Mouse (Mus musculus): ENCODE data around the gene Mki67. TPM values are rescaled to one million over a fixed set of nuclear protein-coding genes. Genes with fewer than 3 reads are reported as not detected.
"Not testable (repeated sequence)": the region's sequence is repeated elsewhere in the genome, so short reads cannot be mapped to it uniquely, and the experiment has no call there.

The Mki67 gene
- polyA plus RNA-seq, 1 experiment from 2014 or later = 55.7 TPM

DNA sequence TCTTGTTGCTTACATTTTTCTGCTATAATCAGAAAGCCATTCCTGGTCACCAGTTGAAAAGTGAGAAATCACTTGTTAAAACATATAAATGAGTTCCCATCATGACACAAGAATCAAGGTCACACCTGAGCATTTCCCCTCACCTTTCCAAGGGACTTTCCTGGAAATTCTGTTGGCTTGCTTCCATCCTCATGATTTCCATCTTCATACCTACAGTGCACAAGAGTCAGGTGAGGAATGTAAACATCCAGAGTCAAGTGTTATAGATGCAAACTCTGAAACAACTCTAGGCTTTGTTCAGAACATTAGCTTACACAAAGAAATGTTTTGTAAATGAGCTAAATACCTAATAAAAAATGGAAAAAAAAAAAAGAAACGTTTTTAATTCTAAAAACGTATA is 5.5 kb downstream of the Mki67 start:
- Histone ChIP-seq H3K36me3 (ENCODE audit: control insufficient read depth, insufficient read depth, low read length) (peaks cover 52% of the 10 kb centered on the region), H3K9me3 (ENCODE audit: control insufficient read depth, low read length) (no peaks in the 10 kb centered on the region), H3K4me1 (replicated peaks; ENCODE audit: control insufficient read depth, insufficient read depth, low read length) (peaks cover 19% of the 10 kb centered on the region), H3K9ac (ENCODE audit: low read length) (no peak overlapping the region), H3K4me3 (ENCODE audit: low read depth, low read length) (no peak overlapping the region), H3K27ac (ENCODE audit: low read depth) (no peak overlapping the region), H3K27me3 (replicated peaks; ENCODE audit: control insufficient read depth, insufficient read depth, low read length) (no peaks in the 10 kb centered on the region), H3K4me2 (ENCODE audit: low read length) (no peak overlapping the region)
- ATAC-seq (replicated peaks; ENCODE audit: low FRiP score, low TSS enrichment, low read depth) = no peak
- no peak for DNase-seq (ENCODE audit: low spot score)
- WGBS = 68% methylated on average over 2 of the region's 2 CpGs

DNA sequence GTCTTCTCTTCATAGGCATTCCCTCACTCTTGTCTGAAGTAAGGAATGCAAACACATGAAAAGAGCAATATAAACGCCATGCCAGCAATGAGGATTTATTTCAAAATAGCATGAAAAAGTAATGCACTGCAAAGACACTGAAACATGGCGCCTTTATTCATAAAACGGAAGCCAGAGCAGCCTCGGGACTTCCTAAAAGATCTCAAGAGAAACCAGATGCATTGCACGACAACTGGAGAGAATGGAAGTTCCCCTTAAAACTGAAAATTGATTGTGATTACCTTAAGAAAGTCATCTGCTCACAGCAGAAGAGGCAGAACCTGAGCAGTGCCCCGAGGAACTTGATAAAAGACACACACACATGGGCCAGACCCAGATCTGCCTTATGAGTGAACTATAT is 10.4 kb downstream of the Mki67 start:
- no peak for DNase-seq (ENCODE audit: low spot score)
- H3K4me1 ChIP-seq (replicated peaks; ENCODE audit: control insufficient read depth, insufficient read depth, low read length) = no peaks in the 10 kb centered on the region
- no peak overlapping the region for H3K4me3 ChIP-seq (ENCODE audit: low read depth, low read length)
- WGBS = 73% methylated on average over 6 of the region's 6 CpGs
- no peaks in the 10 kb centered on the region for H3K27me3 ChIP-seq (replicated peaks; ENCODE audit: control insufficient read depth, insufficient read depth, low read length)
- ATAC-seq (replicated peaks; ENCODE audit: low FRiP score, low TSS enrichment, low read depth) = no peak
- peaks cover 100% of the 10 kb centered on the region for H3K36me3 ChIP-seq (ENCODE audit: control insufficient read depth, insufficient read depth, low read length)
- H3K27ac ChIP-seq (ENCODE audit: low read depth) = no peak overlapping the region
- H3K9me3 ChIP-seq (ENCODE audit: control insufficient read depth, low read length) = no peaks in the 10 kb centered on the region
- no peak overlapping the region for H3K4me2 ChIP-seq (ENCODE audit: low read length)
- H3K9ac ChIP-seq (ENCODE audit: low read length) = no peak overlapping the region

DNA sequence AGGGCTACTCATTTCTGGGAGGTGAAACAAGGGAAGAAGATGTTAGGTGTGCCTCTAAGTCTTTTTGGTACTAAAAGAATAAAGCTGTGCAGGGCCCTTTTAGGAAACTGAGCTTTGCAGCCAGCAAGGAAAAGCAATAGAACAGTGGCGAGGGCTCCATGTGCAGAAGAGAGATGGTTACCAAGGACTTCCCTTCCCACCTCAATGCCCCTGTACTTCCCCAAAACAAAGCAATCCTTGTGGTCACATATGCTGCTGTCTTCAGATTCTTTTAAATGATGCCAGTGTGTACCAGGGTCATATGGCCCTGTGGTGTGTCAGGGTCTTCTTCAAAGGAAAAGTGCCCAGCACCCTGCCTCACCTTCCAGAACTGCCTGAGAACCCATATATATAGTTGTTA is 11.1 kb downstream of the Mki67 start:
- H3K4me2 ChIP-seq (ENCODE audit: low read length) = no peak overlapping the region
- no peaks in the 10 kb centered on the region for H3K4me1 ChIP-seq (replicated peaks; ENCODE audit: control insufficient read depth, insufficient read depth, low read length)
- H3K9me3 ChIP-seq (ENCODE audit: control insufficient read depth, low read length) = no peaks in the 10 kb centered on the region
- no peaks in the 10 kb centered on the region for H3K27me3 ChIP-seq (replicated peaks; ENCODE audit: control insufficient read depth, insufficient read depth, low read length)
- H3K9ac ChIP-seq (ENCODE audit: low read length) = no peak overlapping the region
- ATAC-seq (replicated peaks; ENCODE audit: low FRiP score, low TSS enrichment, low read depth) (no peak), DNase-seq (ENCODE audit: low spot score) (no peak)
- H3K4me3 ChIP-seq (ENCODE audit: low read depth, low read length) = no peak overlapping the region
- 89% methylated on average over 1 of the region's 1 CpGs for WGBS
- peaks cover 100% of the 10 kb centered on the region for H3K36me3 ChIP-seq (ENCODE audit: control insufficient read depth, insufficient read depth, low read length)
- no peak overlapping the region for H3K27ac ChIP-seq (ENCODE audit: low read depth)

DNA sequence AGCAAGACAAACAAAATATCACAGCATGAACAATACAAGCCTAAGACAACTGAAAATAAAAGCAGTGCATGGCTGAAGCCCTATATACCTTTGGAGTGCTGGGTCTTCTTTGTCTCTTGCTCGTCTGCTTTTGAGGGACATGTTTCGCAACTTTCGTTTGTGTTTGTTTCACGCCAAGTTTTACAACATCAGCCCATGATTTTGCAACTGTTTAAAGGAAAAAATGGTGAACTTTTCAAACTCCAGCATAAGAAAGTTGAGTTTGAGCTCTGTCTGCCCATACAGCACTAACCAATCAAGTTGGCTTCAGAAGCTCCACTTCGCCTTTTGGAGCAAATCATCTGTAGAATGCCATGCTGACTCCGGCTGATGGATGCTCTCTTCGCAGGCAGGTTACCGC is 11.9 kb downstream of the Mki67 start:
- H3K4me2 ChIP-seq (ENCODE audit: low read length) = no peak overlapping the region
- no peak overlapping the region for H3K9ac ChIP-seq (ENCODE audit: low read length)
- no peak overlapping the region for H3K4me3 ChIP-seq (ENCODE audit: low read depth, low read length)
- no peaks in the 10 kb centered on the region for H3K27me3 ChIP-seq (replicated peaks; ENCODE audit: control insufficient read depth, insufficient read depth, low read length)
- WGBS = 92% methylated on average over 8 of the region's 8 CpGs
- H3K9me3 ChIP-seq (ENCODE audit: control insufficient read depth, low read length) = no peaks in the 10 kb centered on the region
- H3K36me3 ChIP-seq (ENCODE audit: control insufficient read depth, insufficient read depth, low read length) = peaks cover 100% of the 10 kb centered on the region
- ATAC-seq (replicated peaks; ENCODE audit: low FRiP score, low TSS enrichment, low read depth) = no peak
- H3K4me1 ChIP-seq (replicated peaks; ENCODE audit: control insufficient read depth, insufficient read depth, low read length) = no peaks in the 10 kb centered on the region
- no peak overlapping the region for H3K27ac ChIP-seq (ENCODE audit: low read depth)
- no peak for DNase-seq (ENCODE audit: low spot score)

DNA sequence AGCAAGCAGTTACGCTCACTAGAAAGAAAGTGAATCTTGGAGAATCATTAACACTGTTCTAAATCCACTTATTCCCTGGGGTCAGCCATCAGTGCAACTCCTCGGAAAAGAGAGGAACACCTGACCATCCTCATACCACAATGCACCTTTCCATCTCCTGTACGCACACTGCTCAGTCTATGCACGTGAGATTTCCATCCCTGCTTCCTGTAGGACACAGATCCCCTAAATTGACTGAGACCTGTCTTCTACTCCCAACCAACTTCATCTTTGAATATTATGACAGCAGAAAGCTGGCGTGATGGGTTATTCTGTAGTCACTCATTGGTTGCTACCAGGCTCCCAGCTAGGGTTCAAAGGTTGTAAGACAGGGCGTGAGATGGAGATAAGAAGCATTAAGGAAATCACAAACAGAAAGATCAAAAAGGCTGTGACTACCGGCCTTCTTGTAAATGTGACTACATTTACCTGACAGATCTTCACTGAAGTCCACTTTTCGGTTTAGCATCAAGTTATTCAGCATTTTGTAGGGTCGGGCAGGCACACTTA is 12.5 kb downstream of the Mki67 start:
- no peak overlapping the region for H3K27ac ChIP-seq (ENCODE audit: low read depth)
- ATAC-seq (replicated peaks; ENCODE audit: low FRiP score, low TSS enrichment, low read depth) = no peak
- H3K36me3 ChIP-seq (ENCODE audit: control insufficient read depth, insufficient read depth, low read length) = peaks cover 100% of the 10 kb centered on the region

DNA sequence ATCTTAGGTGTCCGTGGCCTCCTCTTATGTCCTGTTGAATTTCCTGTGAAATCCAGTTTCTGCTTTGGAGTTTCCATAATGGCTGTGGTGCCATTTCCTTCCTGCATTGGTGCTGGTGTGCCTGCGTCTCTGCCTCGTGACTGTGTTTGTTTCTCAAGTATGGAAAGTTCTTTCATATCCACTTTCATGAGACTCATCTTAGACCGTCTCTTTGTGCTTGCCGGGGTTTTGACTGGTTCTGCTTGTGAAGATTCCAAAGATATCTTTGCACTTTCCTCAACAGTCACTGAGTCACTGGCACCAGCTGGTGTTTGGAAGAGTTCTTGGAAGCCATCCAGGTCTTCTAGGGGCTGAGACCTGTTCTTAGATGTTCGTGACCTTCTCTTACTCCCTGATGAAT is 16.8 kb downstream of the Mki67 start:
- not testable (repeated sequence) for H3K4me3 ChIP-seq (ENCODE audit: low read depth, low read length); H3K27me3 ChIP-seq (replicated peaks; ENCODE audit: control insufficient read depth, insufficient read depth, low read length); H3K9ac ChIP-seq (ENCODE audit: low read length); H3K4me1 ChIP-seq (replicated peaks; ENCODE audit: control insufficient read depth, insufficient read depth, low read length); ATAC-seq (replicated peaks; ENCODE audit: low FRiP score, low TSS enrichment, low read depth); H3K4me2 ChIP-seq (ENCODE audit: low read length); H3K9me3 ChIP-seq (ENCODE audit: control insufficient read depth, low read length); DNase-seq (ENCODE audit: low spot score); H3K27ac ChIP-seq (ENCODE audit: low read depth)
- H3K36me3 ChIP-seq (ENCODE audit: control insufficient read depth, insufficient read depth, low read length) = peaks cover 100% of the 10 kb centered on the region
- 58% methylated on average over 6 of the region's 6 CpGs for WGBS

More for the DNA sequence above, 12.5 kb downstream of the Mki67 start:
- H3K9me3 ChIP-seq (ENCODE audit: control insufficient read depth, low read length) = no peaks in the 10 kb centered on the region
- H3K4me2 ChIP-seq (ENCODE audit: low read length) = no peak overlapping the region
- no peak overlapping the region for H3K9ac ChIP-seq (ENCODE audit: low read length)
- H3K27me3 ChIP-seq (replicated peaks; ENCODE audit: control insufficient read depth, insufficient read depth, low read length) = no peaks in the 10 kb centered on the region
- no peak overlapping the region for H3K4me3 ChIP-seq (ENCODE audit: low read depth, low read length)
- DNase-seq (ENCODE audit: low spot score) = no peak
- WGBS = 82% methylated on average over 9 of the region's 9 CpGs
- no peaks in the 10 kb centered on the region for H3K4me1 ChIP-seq (replicated peaks; ENCODE audit: control insufficient read depth, insufficient read depth, low read length)

DNA sequence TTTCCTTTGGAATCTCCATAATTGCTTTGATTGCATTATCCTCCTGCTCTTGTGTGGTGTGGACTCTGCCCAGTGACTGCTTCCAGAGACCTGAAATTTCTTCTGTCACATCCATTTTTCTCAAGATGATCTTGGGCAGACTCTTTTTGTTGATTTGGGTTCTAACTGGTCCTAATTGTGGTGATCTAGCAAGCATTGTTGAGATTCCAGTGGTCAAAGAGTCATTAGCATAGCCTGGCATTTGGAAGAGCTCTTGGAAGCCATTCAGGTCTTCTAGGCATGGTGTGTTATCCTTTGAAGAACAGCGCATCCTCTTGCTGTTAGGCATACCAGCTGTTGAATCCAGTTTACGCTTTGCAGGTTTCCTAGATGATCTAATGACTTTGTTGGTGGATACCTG is 17.8 kb downstream of the Mki67 start:
- ATAC-seq (replicated peaks; ENCODE audit: low FRiP score, low TSS enrichment, low read depth) (no peak), DNase-seq (ENCODE audit: low spot score) (no peak)
- H3K9me3 ChIP-seq (ENCODE audit: control insufficient read depth, low read length) = no peaks in the 10 kb centered on the region
- H3K4me3 ChIP-seq (ENCODE audit: low read depth, low read length) = no peak overlapping the region
- 0 out of 2 replicates have a peak, but pooled peaks cover 5% of the 10 kb centered on the region for H3K4me1 ChIP-seq (replicated peaks; ENCODE audit: control insufficient read depth, insufficient read depth, low read length)
- WGBS = 97% methylated on average over 2 of the region's 2 CpGs
- peaks cover 100% of the 10 kb centered on the region for H3K36me3 ChIP-seq (ENCODE audit: control insufficient read depth, insufficient read depth, low read length)
- H3K9ac ChIP-seq (ENCODE audit: low read length) = no peak overlapping the region
- no peaks in the 10 kb centered on the region for H3K27me3 ChIP-seq (replicated peaks; ENCODE audit: control insufficient read depth, insufficient read depth, low read length)
- no peak overlapping the region for H3K27ac ChIP-seq (ENCODE audit: low read depth)
- H3K4me2 ChIP-seq (ENCODE audit: low read length) = no peak overlapping the region

DNA sequence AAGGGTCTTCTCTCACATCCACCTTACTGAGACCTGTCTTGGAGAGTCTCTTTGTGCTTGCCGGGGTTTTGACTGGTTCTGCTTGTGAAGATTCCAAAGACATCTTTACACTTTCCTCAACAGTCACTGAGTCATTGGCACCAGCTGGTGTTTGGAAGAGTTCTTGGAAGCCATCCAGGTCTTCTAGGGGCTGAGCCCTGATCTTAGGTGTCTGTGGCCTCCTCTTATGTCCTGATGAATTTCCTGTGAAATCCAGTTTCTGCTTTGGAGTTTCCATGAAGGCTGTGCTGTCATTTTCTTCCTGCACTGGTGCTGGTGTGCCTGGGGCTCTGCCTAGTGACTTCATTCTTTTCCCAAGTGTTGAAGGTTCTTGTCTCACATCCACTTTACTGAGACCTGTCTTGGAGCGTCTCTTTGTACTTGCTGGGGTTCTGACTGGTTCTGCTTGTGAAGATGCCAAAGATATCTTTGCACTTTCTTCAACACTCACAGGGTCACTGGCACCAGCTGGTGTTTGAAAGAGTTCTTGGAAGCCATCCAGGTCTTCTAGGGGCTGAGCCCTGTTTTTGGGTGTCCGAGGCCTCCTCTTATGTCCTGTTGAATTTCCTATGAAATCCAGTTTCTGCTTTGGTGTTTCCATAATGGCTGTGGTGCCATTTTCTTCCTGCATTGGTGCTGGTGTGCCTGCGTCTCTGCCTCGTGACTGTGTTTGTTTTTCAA is 19.0 kb downstream of the Mki67 start:
- ATAC-seq (replicated peaks; ENCODE audit: low FRiP score, low TSS enrichment, low read depth); H3K9ac ChIP-seq (ENCODE audit: low read length); H3K4me2 ChIP-seq (ENCODE audit: low read length); H3K4me1 ChIP-seq (replicated peaks; ENCODE audit: control insufficient read depth, insufficient read depth, low read length); H3K27me3 ChIP-seq (replicated peaks; ENCODE audit: control insufficient read depth, insufficient read depth, low read length); H3K27ac ChIP-seq (ENCODE audit: low read depth); H3K4me3 ChIP-seq (ENCODE audit: low read depth, low read length); H3K9me3 ChIP-seq (ENCODE audit: control insufficient read depth, low read length); DNase-seq (ENCODE audit: low spot score): not testable (repeated sequence)
- 83% methylated on average over 5 of the region's 5 CpGs for WGBS
- H3K36me3 ChIP-seq (ENCODE audit: control insufficient read depth, insufficient read depth, low read length) = peaks cover 100% of the 10 kb centered on the region

DNA sequence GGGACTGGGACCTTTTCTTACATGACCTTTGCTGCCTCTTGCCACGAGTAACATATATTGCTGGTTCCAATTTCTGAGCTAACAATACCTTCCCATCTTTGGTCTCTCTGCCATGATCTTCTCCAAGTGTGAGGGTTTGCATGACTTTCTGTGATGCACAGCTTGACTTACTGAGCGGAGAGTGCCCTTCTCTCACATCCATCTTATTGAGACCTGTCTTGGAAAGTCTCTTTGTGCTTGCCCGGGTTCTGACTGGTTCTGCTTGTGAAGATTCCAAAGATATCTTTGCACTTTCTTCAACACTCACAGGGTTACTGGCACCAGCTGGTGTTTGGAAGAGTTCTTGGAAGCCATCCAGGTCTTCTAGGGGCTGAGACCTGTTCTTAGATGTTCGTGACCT is 20.0 kb downstream of the Mki67 start:
- 83% methylated on average over 4 of the region's 4 CpGs for WGBS

More for the DNA sequence above, 20.0 kb downstream of the Mki67 start:
- Histone ChIP-seq H3K9me3 (ENCODE audit: control insufficient read depth, low read length) (no peaks in the 10 kb centered on the region), H3K4me1 (replicated peaks; ENCODE audit: control insufficient read depth, insufficient read depth, low read length) (0 out of 2 replicates have a peak, but pooled peaks cover 5% of the 10 kb centered on the region), H3K9ac (ENCODE audit: low read length) (no peak overlapping the region), H3K36me3 (ENCODE audit: control insufficient read depth, insufficient read depth, low read length) (peaks cover 100% of the 10 kb centered on the region), H3K4me3 (ENCODE audit: low read depth, low read length) (no peak overlapping the region), H3K27me3 (replicated peaks; ENCODE audit: control insufficient read depth, insufficient read depth, low read length) (no peaks in the 10 kb centered on the region), H3K4me2 (ENCODE audit: low read length) (no peak overlapping the region), H3K27ac (ENCODE audit: low read depth) (no peak overlapping the region)
- DNase-seq (ENCODE audit: low spot score) (no peak), ATAC-seq (replicated peaks; ENCODE audit: low FRiP score, low TSS enrichment, low read depth) (no peak)
